Mouse (Mus musculus): Measurements from ENCODE around the gene Hinfp.
"Not testable (repeated sequence)": the region's sequence is repeated elsewhere in the genome, so short reads cannot be mapped to it uniquely, and the experiment has no call there.

DNA sequence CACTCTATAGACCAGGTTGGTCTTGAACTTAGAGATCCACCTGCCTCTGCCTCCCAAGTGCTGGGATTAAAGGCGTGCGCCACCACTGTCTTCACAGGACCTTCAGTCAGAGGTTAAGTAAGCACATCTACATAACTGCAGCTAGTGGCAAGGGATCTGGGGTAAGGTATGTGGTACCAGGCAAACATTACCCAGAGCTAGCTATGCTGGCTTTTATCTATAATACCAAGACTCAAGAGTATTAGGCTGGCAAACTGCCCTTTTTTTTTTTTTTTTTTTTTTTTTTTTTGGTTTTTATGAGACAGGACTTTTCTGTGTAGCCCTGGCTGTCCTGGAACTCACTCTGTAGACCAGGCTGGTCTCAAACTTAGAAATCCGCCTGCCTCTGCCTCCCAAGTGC lies 5.5 kb downstream of the Hinfp start:
- not testable (repeated sequence) for TF ChIP-seq GATA1, TAL1 (IDR thresholded peaks at IDR 0.05; ENCODE audit: low read length)
